ENCODE assay signal across 9 mouse cellular contexts in the genomic region with DNA sequence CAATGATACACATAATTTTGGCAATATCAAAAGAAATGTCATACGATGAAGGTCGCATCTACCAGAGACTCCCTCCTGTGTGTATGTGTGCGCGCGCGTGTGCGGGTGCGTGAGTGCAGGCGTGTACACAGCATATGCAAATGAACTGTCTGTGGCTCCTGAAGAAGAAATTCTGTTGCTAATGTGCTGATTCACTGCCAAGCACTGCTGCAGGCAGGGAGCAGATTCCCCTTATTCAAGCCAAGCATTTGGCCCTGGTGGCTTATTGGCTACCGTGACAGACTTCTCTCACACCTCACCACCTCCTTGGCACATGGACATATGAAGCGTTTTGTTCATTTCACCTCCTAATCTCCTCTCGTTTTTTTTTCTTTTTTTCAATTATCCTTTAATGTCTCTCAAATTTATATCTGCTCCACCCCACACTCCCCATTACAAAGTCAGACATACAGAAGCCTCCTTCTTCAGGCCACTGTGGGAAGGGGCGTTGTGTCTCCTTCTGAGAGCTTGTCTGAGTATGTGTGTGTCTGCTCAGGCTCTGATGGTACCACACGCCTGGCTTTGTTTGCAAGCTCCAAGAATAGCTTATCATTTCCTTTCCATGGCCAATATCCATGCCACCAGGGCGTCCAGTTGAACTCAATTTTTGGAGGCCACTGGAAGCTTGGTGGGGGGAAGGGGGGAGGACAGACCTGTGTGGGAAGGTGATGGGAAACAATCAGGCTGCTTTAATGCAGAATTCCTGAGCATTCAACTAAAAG.
DNase-seq lines count a peak whose midpoint lies in the region; ATAC-seq and TF ChIP-seq lines count a peak whose summit lies in the region.
"Had no signal": no experiment of that assay in that cellular context is flagged by ENCODE, and none has a peak within 500 bp of the region (broad histone marks: within the 10 kb centered on the region; RNA-seq: fewer than 3 reads in every experiment).

No protein-coding gene starts in this region.

- no peaks in the 10 kb centered on the region for H3K9me3 ChIP-seq in forebrain, embryonic 10.5 days
- H3K9me3 ChIP-seq in forebrain, embryonic 12.5 days: no peaks in the 10 kb centered on the region
- H3K9me3 ChIP-seq: liver, embryonic 15.5 days had no signal

- H3K36me3 ChIP-seq in forebrain, embryonic 10.5 days (replicated peaks): no peaks in the 10 kb centered on the region
- no peaks in the 10 kb centered on the region for H3K36me3 ChIP-seq in forebrain, embryonic 12.5 days (replicated peaks)
- H3K36me3 ChIP-seq: liver, embryonic 15.5 days had no signal

- no peak overlapping the region for H3K4me2 ChIP-seq in forebrain, embryonic 12.5 days
- H3K4me2 ChIP-seq: liver, embryonic 15.5 days had no signal

- no peak overlapping the region for H3K9ac ChIP-seq in forebrain, embryonic 12.5 days
- H3K9ac ChIP-seq: liver, embryonic 15.5 days had no signal

- DNase-seq in forebrain, embryonic 10.5 days (ENCODE audit: extremely low spot score, low spot score): peak; percentile 4
- peak; percentile 19 for DNase-seq in adrenal gland, postnatal 25 days
- peak; percentile 33 to 61 for DNase-seq in frontal cortex, adult 2 months (ENCODE audit: extremely low spot score in 1 of 2, low spot score in 1 of 2)
- DNase-seq in left cerebral cortex, adult 2 months (ENCODE audit: extremely low spot score in 1 of 2, low spot score in 2 of 2): peak; percentile 21 to 33
- DNase-seq in gastrocnemius, adult 8-10 months (ENCODE audit: low spot score in 2 of 2): no peak
- no peak for DNase-seq in urinary bladder, postnatal 10 days (ENCODE audit: low spot score)
- no peak for DNase-seq in kidney, postnatal 36 days

- TF ChIP-seq CTCF in left cerebral cortex, adult 2 months (IDR thresholded peaks at IDR 0.05): no peak

- 91% methylated on average over 15 of the region's 15 CpGs for WGBS in forebrain, embryonic 10.5 days
- 86% methylated on average over 15 of the region's 15 CpGs for WGBS in forebrain, embryonic 12.5 days

- H3K4me3 ChIP-seq in forebrain, embryonic 10.5 days: no peak overlapping the region
- H3K4me3 ChIP-seq in forebrain, embryonic 12.5 days (replicated peaks): no peak overlapping the region
- H3K4me3 ChIP-seq in left cerebral cortex, adult 2 months: no peak overlapping the region
- H3K4me3 ChIP-seq: liver, embryonic 15.5 days had no signal

- H3K4me1 ChIP-seq in forebrain, embryonic 10.5 days: peaks cover 20% of the 10 kb centered on the region
- peaks cover 8% of the 10 kb centered on the region for H3K4me1 ChIP-seq in forebrain, embryonic 12.5 days
- H3K4me1 ChIP-seq: liver, embryonic 15.5 days had no signal

- no peak; the same call in 1 of the 2 replicates for ATAC-seq in forebrain, embryonic 12.5 days (ENCODE audit: low FRiP score)

- no peaks in the 10 kb centered on the region for H3K27me3 ChIP-seq in forebrain, embryonic 10.5 days (ENCODE audit: poor library complexity, severe bottlenecking)
- H3K27me3 ChIP-seq in forebrain, embryonic 12.5 days: no peaks in the 10 kb centered on the region
- H3K27me3 ChIP-seq: liver, embryonic 15.5 days had no signal

- intact Hi-C loops in left cerebral cortex, adult 2 months (cut with DNase I): no loop called here

- H3K27ac ChIP-seq in forebrain, embryonic 10.5 days: no peak overlapping the region
- H3K27ac ChIP-seq in forebrain, embryonic 12.5 days: no peak overlapping the region
- H3K27ac ChIP-seq in left cerebral cortex, adult 2 months: no peak overlapping the region
- H3K27ac ChIP-seq: liver, embryonic 15.5 days had no signal

Comparison
In these comparisons a context has a peak if more than half of its experiments do, and no peak if none do; other contexts are left out.
1. DNase-seq: peak in forebrain, embryonic 10.5 days (single experiment), adrenal gland, postnatal 25 days (single experiment), frontal cortex, adult 2 months (2 of 2) and left cerebral cortex, adult 2 months (2 of 2); none in gastrocnemius, adult 8-10 months (0 of 2), urinary bladder, postnatal 10 days (single experiment) and kidney, postnatal 36 days (0 of 2).